Mouse (Mus musculus): ENCODE data around the gene Sympk.

- TF ChIP-seq TAL1 (IDR thresholded peaks at IDR 0.05; ENCODE audit: low read length), result no peak
- TF ChIP-seq GATA1 (IDR thresholded peaks at IDR 0.05; ENCODE audit: low read length), result no peak
Observed at GRCm38 (mm10) chr7:19088813-19089212, 64.6 kb downstream of the Sympk start.

Data from erythroblast, embryonic 14.5 days (primary cell).